Comparison of ENCODE assay signal across 13 mouse cellular contexts in genomic region chr14:32168653-32169231, GRCm38 (mm10). TPM values are rescaled to one million over a fixed set of nuclear protein-coding genes. Genes with fewer than 3 reads are reported as not detected.
DNase-seq lines count a peak whose midpoint lies in the region; ATAC-seq and TF ChIP-seq lines count a peak whose summit lies in the region.
"Had no signal": no experiment of that assay in that cellular context is flagged by ENCODE, and none has a peak within 500 bp of the region (broad histone marks: within the 10 kb centered on the region; RNA-seq: fewer than 3 reads in every experiment).

No protein-coding gene starts in this region.

- peak overlapping the region; percentile 86 for H3K27ac ChIP-seq in heart, embryonic 11.5 days (ENCODE audit: low read depth, low read length)
- H3K27ac ChIP-seq in liver, adult 2 months (replicated peaks; ENCODE audit: insufficient read depth, low read depth, low read length) = peak overlapping the region; percentile 64
- H3K27ac ChIP-seq: embryonic facial prominence, embryonic 12.5 days had no signal

- 0 out of 2 replicates have a peak overlapping the region, but pooled peaks have one; percentile 39 for H3K9ac ChIP-seq in heart, embryonic 11.5 days (ENCODE audit: low read depth, low read length)
- H3K9ac ChIP-seq in liver, adult 2 months (ENCODE audit: low read depth, low read length) = peak overlapping the region; percentile 34; the same call in 1 of the 2 replicates
- H3K9ac ChIP-seq: embryonic facial prominence, embryonic 12.5 days had no signal

- H3K4me1 ChIP-seq in heart, embryonic 11.5 days (ENCODE audit: control insufficient read depth, insufficient read depth, low read length) = peaks cover 18% of the 10 kb centered on the region
- peaks cover 21% of the 10 kb centered on the region for H3K4me1 ChIP-seq in liver, adult 2 months (ENCODE audit: control insufficient read depth, insufficient read depth, low read length)

- no peaks in the 10 kb centered on the region for H3K9me3 ChIP-seq in heart, embryonic 11.5 days (replicated peaks; ENCODE audit: control insufficient read depth, low read length)
- H3K9me3 ChIP-seq: embryonic facial prominence, embryonic 12.5 days had no signal

- intact Hi-C loops in heart, postnatal 36 days (cut with DNase I) = no loop called here

- DNase-seq in heart, postnatal 36 days = no peak
- DNase-seq in spleen, adult 12 weeks (ENCODE audit: low spot score) = peak; percentile 62
- DNase-seq in spleen, adult 18-20 months = no peak
- no peak for DNase-seq in liver, adult 2 months (ENCODE audit: extremely low read depth, low read depth, low spot score)
- no peak for DNase-seq in urinary bladder, postnatal 14 days (ENCODE audit: low spot score)
- DNase-seq in gastrocnemius, postnatal 10 days = no peak
- DNase-seq in right cerebral cortex, postnatal 4 days = no peak
- DNase-seq: gastrocnemius, postnatal 36 days; kidney, postnatal 36 days; lung, adult 18-20 months had no signal

- TF ChIP-seq POLR2A in liver, adult 2 months (IDR thresholded peaks at IDR 0.05; ENCODE audit: extremely low read depth, insufficient read depth, low read length) = no peak

- 61% methylated on average over 3 of the region's 3 CpGs for WGBS in heart, embryonic 11.5 days (ENCODE audit: insufficient replicate concordance)
- whole genome bisulfite sequencing in liver, adult 2 months = 76% methylated on average over 3 of the region's 3 CpGs

- H3K36me3 ChIP-seq in heart, embryonic 11.5 days (ENCODE audit: control insufficient read depth, insufficient read depth, low read length) = peaks cover 5% of the 10 kb centered on the region; the same call in 1 of the 2 replicates
- peaks cover 32% of the 10 kb centered on the region for H3K36me3 ChIP-seq in liver, adult 2 months (ENCODE audit: control insufficient read depth, insufficient read depth, low read length)

- peaks cover 39% of the 10 kb centered on the region; the same call in 1 of the 2 replicates for H3K79me2 ChIP-seq in liver, adult 2 months (ENCODE audit: control insufficient read depth, insufficient read depth, low read length)

- no peaks in the 10 kb centered on the region for H3K27me3 ChIP-seq in heart, embryonic 11.5 days (ENCODE audit: control insufficient read depth, insufficient read depth, low read length)
- no peaks in the 10 kb centered on the region for H3K27me3 ChIP-seq in liver, adult 2 months (ENCODE audit: control insufficient read depth, insufficient read depth, low read length)
- H3K27me3 ChIP-seq: embryonic facial prominence, embryonic 12.5 days had no signal

- no peak for TF ChIP-seq CTCF in liver, adult 2 months (IDR thresholded peaks at IDR 0.05; ENCODE audit: low read depth, low read length)

- peak overlapping the region; percentile 96 for H3K4me2 ChIP-seq in heart, embryonic 11.5 days
- H3K4me2 ChIP-seq: embryonic facial prominence, embryonic 12.5 days had no signal

- peak overlapping the region; percentile 61 for H3K4me3 ChIP-seq in heart, embryonic 11.5 days (ENCODE audit: low read depth, low read length)
- H3K4me3 ChIP-seq in liver, adult 2 months (ENCODE audit: insufficient read depth, low read depth, low read length) = no peak overlapping the region
- H3K4me3 ChIP-seq: embryonic facial prominence, embryonic 12.5 days had no signal

- peak; percentile 71 for ATAC-seq in heart, embryonic 11.5 days (replicated peaks; ENCODE audit: insufficient number of reproducible peaks, low FRiP score, low TSS enrichment)
- ATAC-seq: CD4-positive, CD25-positive, alpha-beta regulatory T cell, adult 4 months had no signal

RNA-seq across cellular contexts. Expression of gene Ncoa4, which starts 9.1 kb away (rescaled TPM):
- polyA plus RNA-seq in heart, embryonic 11.5 days (2014; fragmentation: Nextera tagmentation; extraction: Ambion mirVana) = 145 and 157 TPM in 2 replicates
- 100 to 1,000 TPM; 124 to 126 TPM for total RNA-seq in heart, postnatal 36 days (2021)
- 134 and 142 TPM in 2 replicates for total RNA-seq in liver, adult 2 months (2014; rRNA removed)
- 39.6 and 43.1 TPM in 2 replicates for polyA plus RNA-seq in liver, adult 2 months (2012; rRNA removed)
- total RNA-seq in gastrocnemius, postnatal 10 days (2021) = 10 to 100 TPM; 44.8 to 56.8 TPM

RNA-seq across cellular contexts. Expression of gene Msmb, which starts 26.9 kb away (rescaled TPM):
- not detected in 2 replicates for polyA plus RNA-seq in heart, embryonic 11.5 days (2014; fragmentation: Nextera tagmentation; extraction: Ambion mirVana)
- not detected for total RNA-seq in heart, postnatal 36 days (2021)
- not detected in 2 replicates for total RNA-seq in liver, adult 2 months (2014; rRNA removed)
- polyA plus RNA-seq in liver, adult 2 months (2012; rRNA removed) = not detected in 2 replicates
- not detected for total RNA-seq in gastrocnemius, postnatal 10 days (2021)
- total RNA-seq: gastrocnemius, postnatal 36 days had no signal
- polyA plus RNA-seq: CD4-positive, CD25-positive, alpha-beta regulatory T cell, adult 4 months; embryonic facial prominence, embryonic 12.5 days had no signal

RNA-seq across cellular contexts. Expression of gene Timm23, which starts 33.0 kb away (rescaled TPM):
- 322 and 324 TPM in 2 replicates for polyA plus RNA-seq in heart, embryonic 11.5 days (2014; fragmentation: Nextera tagmentation; extraction: Ambion mirVana)
- total RNA-seq in heart, postnatal 36 days (2021) = 100 to 1,000 TPM; 218 to 234 TPM
- 191 and 195 TPM in 2 replicates for total RNA-seq in liver, adult 2 months (2014; rRNA removed)
- 122 and 156 TPM in 2 replicates for polyA plus RNA-seq in liver, adult 2 months (2012; rRNA removed)
- total RNA-seq in gastrocnemius, postnatal 10 days (2021) = 100 to 1,000 TPM; 144 to 169 TPM

RNA-seq across cellular contexts. Expression of gene Parg, which starts 33.0 kb away (rescaled TPM):
- 33.4 and 36.7 TPM in 2 replicates for polyA plus RNA-seq in heart, embryonic 11.5 days (2014; fragmentation: Nextera tagmentation; extraction: Ambion mirVana)
- total RNA-seq in heart, postnatal 36 days (2021) = 10 to 100 TPM; 17.4 to 19.9 TPM
- 21.0 and 25.1 TPM in 2 replicates for total RNA-seq in liver, adult 2 months (2014; rRNA removed)
- polyA plus RNA-seq in liver, adult 2 months (2012; rRNA removed) = 2.8 TPM in 2 replicates
- total RNA-seq in gastrocnemius, postnatal 10 days (2021) = 10 to 100 TPM; 20.4 to 23.6 TPM
